Comparison of ENCODE assay signal across 11 mouse cellular contexts in the genomic region with DNA sequence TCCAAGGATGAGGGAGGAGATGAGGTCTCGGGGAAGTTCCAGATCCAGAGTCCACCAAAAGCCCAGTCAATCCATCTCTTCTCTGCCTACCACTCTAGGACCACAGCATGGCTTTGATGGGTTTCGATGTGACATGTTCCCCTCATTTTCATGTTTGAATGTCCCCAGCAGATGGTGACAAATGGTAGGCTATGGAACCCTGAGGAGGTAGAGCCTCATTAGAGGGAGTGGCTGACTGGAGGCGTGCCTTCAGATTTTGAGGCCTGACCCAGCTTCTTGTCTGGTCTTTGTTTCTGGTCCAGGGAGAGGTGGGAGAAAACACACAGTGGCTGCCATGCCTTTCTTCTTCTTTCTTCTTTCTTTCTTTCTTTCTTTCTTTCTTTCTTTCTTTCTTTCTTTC. TPM values are rescaled to one million over a fixed set of nuclear protein-coding genes. Genes with fewer than 3 reads are reported as not detected.
DNase-seq lines count a peak whose midpoint lies in the region; ATAC-seq and TF ChIP-seq lines count a peak whose summit lies in the region.
"Had no signal": no experiment of that assay in that cellular context is flagged by ENCODE, and none has a peak within 500 bp of the region (broad histone marks: within the 10 kb centered on the region; RNA-seq: fewer than 3 reads in every experiment).

No protein-coding gene starts in this region.

- H3K4me3 ChIP-seq in layer of hippocampus, adult 2 months, result no peak overlapping the region
- no peak overlapping the region for H3K4me3 ChIP-seq in CH12.LX (replicated peaks in 1 of 3; ENCODE audit: low read depth in 2 of 3, low read length in 2 of 3, poor library complexity in 1 of 3)
- no peak overlapping the region for H3K4me3 ChIP-seq in lung, adult 2 months (replicated peaks; ENCODE audit: extremely low read depth, low read depth, low read length)

- TF ChIP-seq CTCF in layer of hippocampus, adult 2 months (conservative IDR thresholded peaks at IDR 0.05), result peak; percentile 61
- TF ChIP-seq CTCF in CH12.LX (conservative IDR thresholded peaks at IDR 0.05 in 1 of 2, IDR thresholded peaks at IDR 0.05 in 1 of 2; ENCODE audit: low read depth in 2 of 2, low read length in 2 of 2), result peak; percentile 26 to 90; a peak in 2 of 4 replicates
- peak; percentile 32; the same call in 1 of the 2 replicates for TF ChIP-seq CTCF in lung, adult 2 months (IDR thresholded peaks at IDR 0.05; ENCODE audit: insufficient read depth, low read length)

- H3K27ac ChIP-seq in layer of hippocampus, adult 2 months, result no peak overlapping the region
- no peak overlapping the region for H3K27ac ChIP-seq in CH12.LX (ENCODE audit: insufficient read depth, low read depth)

- H3K9ac ChIP-seq in CH12.LX (ENCODE audit: insufficient read depth, low read depth), result no peak overlapping the region

- peak; percentile 100 for TF ChIP-seq RAD21 in CH12.LX (IDR thresholded peaks at IDR 0.05; ENCODE audit: low read depth, low read length)

- no peak for TF ChIP-seq EP300 in CH12.LX (IDR thresholded peaks at IDR 0.05; ENCODE audit: low read length)

- no peak for TF ChIP-seq POLR2A in CH12.LX (IDR thresholded peaks at IDR 0.05; ENCODE audit: low read depth, low read length)
- no peak for TF ChIP-seq POLR2A in lung, adult 2 months (IDR thresholded peaks at IDR 0.05; ENCODE audit: borderline replicate concordance, extremely low read depth, low read depth, low read length)

- no peaks in the 10 kb centered on the region for H3K79me2 ChIP-seq in CH12.LX (replicated peaks; ENCODE audit: control insufficient read depth, extremely low read depth, insufficient read depth, poor library complexity, severe bottlenecking)

- H3K27me3 ChIP-seq in CH12.LX (replicated peaks), result no peaks in the 10 kb centered on the region

- in situ Hi-C loops in CH12.LX (cut with MboI; ENCODE audit: low pct_ligation_motif_present, low pct_unique_long_range_greater_than_20kb, low sequenced_read_pairs), result loop anchor here (5.0 to 10.0 kb wide), 2 partner anchors 47 to 414 kb away; a partner anchor contains a TSS

- H3K4me2 ChIP-seq in CH12.LX (ENCODE audit: insufficient read depth, low read depth, poor library complexity, severe bottlenecking), result no peak overlapping the region

- ATAC-seq in common myeloid progenitor, adult 5-6 weeks (replicated peaks; ENCODE audit: low read depth, poor library complexity, severe bottlenecking), result 0 out of 2 replicates have a peak, but pooled peaks have one; percentile 52

- WGBS in lung, adult 2 months, result 66% methylated on average over 3 of the region's 3 CpGs

- H3K4me1 ChIP-seq in CH12.LX (ENCODE audit: control insufficient read depth in 1 of 2, insufficient read depth in 2 of 2), result peaks cover 7 to 29% of the 10 kb centered on the region in 2 experiments
- H3K4me1 ChIP-seq in lung, adult 2 months (ENCODE audit: control insufficient read depth, insufficient read depth, low read length), result no peaks in the 10 kb centered on the region

- no peak for DNase-seq in layer of hippocampus, adult 2 months (ENCODE audit: low spot score in 2 of 2)
- DNase-seq in layer of hippocampus, postnatal 36 days, result no peak
- peak; percentile 87 for DNase-seq in CH12.LX (ENCODE audit: extremely low read depth)
- no peak for DNase-seq in lung, adult 2 months
- DNase-seq in frontal cortex, adult 2 months (ENCODE audit: extremely low spot score in 1 of 2, low spot score in 1 of 2), result no peak
- no peak for DNase-seq in right cerebral cortex, postnatal 10 days (ENCODE audit: low spot score in 2 of 2)
- DNase-seq in urinary bladder, postnatal 14 days (ENCODE audit: low spot score), result no peak
- DNase-seq: cerebellum, adult 8-10 months; right cerebral cortex, postnatal 4 days had no signal

- H3K36me3 ChIP-seq in CH12.LX (replicated peaks in 1 of 2; ENCODE audit: control insufficient read depth in 1 of 2, insufficient read depth in 1 of 2, low read length in 1 of 2), result no peaks in the 10 kb centered on the region

- dilution Hi-C loops in CH12.LX (cut with MboI; ENCODE audit: extremely low pct_ligation_motif_present, extremely low pct_unique_long_range_greater_than_20kb, low sequenced_read_pairs), result no loop called here

- H3K9me3 ChIP-seq in CH12.LX (replicated peaks; ENCODE audit: low read length), result no peaks in the 10 kb centered on the region

TF ChIP-seq in CH12.LX, 34 proteins besides CTCF, POLR2A, EP300 and RAD21:
- TF ChIP-seq MAZ (IDR thresholded peaks at IDR 0.05; ENCODE audit: low read depth, low read length) (0 out of 2 replicates have a peak, but pooled peaks have one; percentile 30), NELFE (IDR thresholded peaks at IDR 0.05; ENCODE audit: low read depth, low read length) (0 out of 2 replicates have a peak, but pooled peaks have one; percentile 30), CHD2 (IDR thresholded peaks at IDR 0.05; ENCODE audit: low read length) (no peak), MYC (IDR thresholded peaks at IDR 0.05; ENCODE audit: low read depth, low read length) (peak; percentile 90), MAX (IDR thresholded peaks at IDR 0.05; ENCODE audit: low read length) (peak; percentile 82), MXI1 (IDR thresholded peaks at IDR 0.05; ENCODE audit: low read depth, low read length) (peak; percentile 40; the same call in 1 of the 2 replicates), ZC3H11A (IDR thresholded peaks at IDR 0.05; ENCODE audit: low read depth, low read length) (peak; percentile 71), IRF4 (IDR thresholded peaks at IDR 0.05; ENCODE audit: low read depth, low read length) (0 out of 2 replicates have a peak, but pooled peaks have one; percentile 22), ZNF384 (IDR thresholded peaks at IDR 0.05; ENCODE audit: low read depth, low read length) (no peak), SMC3 (IDR thresholded peaks at IDR 0.05; ENCODE audit: low read depth, low read length) (peak; percentile 94), JUND (conservative IDR thresholded peaks at IDR 0.05; ENCODE audit: low read depth, low read length) (0 out of 2 replicates have a peak, but pooled peaks have one; percentile 25), POLR2AphosphoS2 (IDR thresholded peaks at IDR 0.05; ENCODE audit: low read depth, low read length) (no peak), SIN3A (IDR thresholded peaks at IDR 0.05; ENCODE audit: low read length) (peak; percentile 68; the same call in 1 of the 2 replicates)

RNA-seq across cellular contexts. Expression of a gene that starts 44.6 kb away (rescaled TPM):
- 1 to 10 TPM in 1 of 2 experiments, not detected in 1; 1.9 TPM for total RNA-seq in layer of hippocampus, adult 2 months (2021)
- under 1 TPM in 1 of 2 experiments, not detected in 1; 0.72 TPM for total RNA-seq in layer of hippocampus, postnatal 36 days (2021)
- 0.46 and 0.64 TPM in 2 replicates for total RNA-seq in CH12.LX (2012; rRNA removed)
- total RNA-seq in CH12.LX (2014; rRNA removed), result 5.7 and 6.6 TPM in 2 replicates
- 2.1 and 4.0 TPM in 2 replicates for polyA plus RNA-seq in CH12.LX (2012; ENCODE audit: insufficient read length, low read depth)
- total RNA-seq in common myeloid progenitor, adult 5-6 weeks (2017), result 0.73 and 1.1 TPM in 2 replicates
- polyA plus RNA-seq in lung, adult 2 months (2012; rRNA removed), result not detected in 2 replicates
- polyA plus RNA-seq in frontal cortex, adult 2 months (2012; rRNA removed), result 0.06 and 0.12 TPM in 2 replicates

RNA-seq across cellular contexts. Expression of a gene that starts 47.3 kb away (rescaled TPM):
- 10 to 100 TPM; 13.6 to 14.2 TPM for total RNA-seq in layer of hippocampus, adult 2 months (2021)
- 10 to 100 TPM; 12.0 to 14.2 TPM for total RNA-seq in layer of hippocampus, postnatal 36 days (2021)
- total RNA-seq in CH12.LX (2012; rRNA removed), result 14.0 and 16.0 TPM in 2 replicates
- total RNA-seq in CH12.LX (2014; rRNA removed), result 18.3 and 19.7 TPM in 2 replicates
- 33.3 and 34.0 TPM in 2 replicates for polyA plus RNA-seq in CH12.LX (2012; ENCODE audit: insufficient read length, low read depth)
- 0.15 and 0.73 TPM in 2 replicates for total RNA-seq in common myeloid progenitor, adult 5-6 weeks (2017)
- 56.3 and 80.9 TPM in 2 replicates for polyA plus RNA-seq in lung, adult 2 months (2012; rRNA removed)
- 11.0 and 14.8 TPM in 2 replicates for polyA plus RNA-seq in frontal cortex, adult 2 months (2012; rRNA removed)

RNA-seq across cellular contexts. Expression of a gene that starts 48.7 kb away (rescaled TPM):
- total RNA-seq in layer of hippocampus, adult 2 months (2021), result not detected
- total RNA-seq in layer of hippocampus, postnatal 36 days (2021), result not detected
- not detected in 2 replicates for total RNA-seq in CH12.LX (2012; rRNA removed)
- not detected in 2 replicates for total RNA-seq in CH12.LX (2014; rRNA removed)
- polyA plus RNA-seq in CH12.LX (2012; ENCODE audit: insufficient read length, low read depth), result not detected in 2 replicates
- not detected in 2 replicates for total RNA-seq in common myeloid progenitor, adult 5-6 weeks (2017)
- not detected in 2 replicates for polyA plus RNA-seq in lung, adult 2 months (2012; rRNA removed)
- polyA plus RNA-seq in frontal cortex, adult 2 months (2012; rRNA removed), result not detected in 2 replicates
- polyA plus RNA-seq: limb, embryonic 14.5 days had no signal
